Mouse (Mus musculus) hindbrain, postnatal 0 days (tissue): ENCODE measurements at regions not wholly inside any gene's neighbourhood (a gene's known extent, or its start where the extent isn't known, plus 50 kb on each side); places are given as distances from the start of the nearest gene placed in this dataset.

Experiments
- ATAC-seq: fragments of 200-750 bp; cut with Nextera tagmentation; 2 replicates; pipeline ENCODE4 v1.8.0; 2017; ENCODE audit warnings: mild to moderate bottlenecking, moderate TSS enrichment, moderate library complexity
- DNase-seq: peaks from one replicate; pipeline ENCODE4 v3.0.0-alpha.2; 2015; ENCODE audit warnings: low spot score
- H3K27ac ChIP-seq: fragments of 300-500 bp; sonication (generic); 2 replicates; pipeline ENCODE4 v1.5.1; 2014; ENCODE audit warnings: mild to moderate bottlenecking
- H3K27me3 ChIP-seq: fragments of 300-500 bp; sonication (generic); 2 replicates; pipeline ENCODE4 v1.6.1; 2014; ENCODE audit warnings: low read length, mixed read lengths; ENCODE audit not compliant: insufficient read depth
- H3K36me3 ChIP-seq: fragments of 300-500 bp; sonication (generic); 2 replicates; pipeline ENCODE4 v1.6.1; 2014; ENCODE audit warnings: low read length, mixed read lengths; ENCODE audit not compliant: insufficient read depth
- H3K4me1 ChIP-seq: fragments of 300-500 bp; sonication (generic); 2 replicates; pipeline ENCODE4 v1.6.1; 2014; ENCODE audit warnings: antibody characterized with exemption, low read length, mixed read lengths; ENCODE audit not compliant: insufficient read depth
- H3K4me2 ChIP-seq: fragments of 300-500 bp; sonication (generic); 2 replicates; pipeline ENCODE4 v1.6.1; 2014; ENCODE audit warnings: low read depth, mild to moderate bottlenecking, low read length, moderate library complexity, mixed read lengths
- H3K4me3 ChIP-seq: fragments of 300-500 bp; sonication (generic); 2 replicates; pipeline ENCODE4 v1.5.1; 2014; ENCODE audit warnings: low read length
- H3K9ac ChIP-seq: fragments of 300-500 bp; sonication (generic); replicated peaks from 2 replicates; pipeline ENCODE4 v1.6.1; 2014; ENCODE audit warnings: mild to moderate bottlenecking, low read length, moderate library complexity, mixed read lengths
- H3K9me3 ChIP-seq: fragments of 300-500 bp; sonication (generic); 2 replicates; pipeline ENCODE4 v1.6.1; 2016; ENCODE audit warnings: low read length, mixed read lengths
- CTCF ChIP-seq: IDR thresholded peaks from 2 replicates; pipeline ENCODE4 v1.5.1; 2016; ENCODE audit warnings: antibody characterized with exemption, control low read depth, low read depth
- WGBS: fragments of 180-500 bp; shearing (Covaris S2); extraction: QIAGEN DNeasy Blood & Tissue Kit; methylation state at CpG from one replicate; pipeline ENCODE4 v1.1.7; 2014; 5-methylcytosine and 5-hydroxymethylcytosine counted together

DNA sequence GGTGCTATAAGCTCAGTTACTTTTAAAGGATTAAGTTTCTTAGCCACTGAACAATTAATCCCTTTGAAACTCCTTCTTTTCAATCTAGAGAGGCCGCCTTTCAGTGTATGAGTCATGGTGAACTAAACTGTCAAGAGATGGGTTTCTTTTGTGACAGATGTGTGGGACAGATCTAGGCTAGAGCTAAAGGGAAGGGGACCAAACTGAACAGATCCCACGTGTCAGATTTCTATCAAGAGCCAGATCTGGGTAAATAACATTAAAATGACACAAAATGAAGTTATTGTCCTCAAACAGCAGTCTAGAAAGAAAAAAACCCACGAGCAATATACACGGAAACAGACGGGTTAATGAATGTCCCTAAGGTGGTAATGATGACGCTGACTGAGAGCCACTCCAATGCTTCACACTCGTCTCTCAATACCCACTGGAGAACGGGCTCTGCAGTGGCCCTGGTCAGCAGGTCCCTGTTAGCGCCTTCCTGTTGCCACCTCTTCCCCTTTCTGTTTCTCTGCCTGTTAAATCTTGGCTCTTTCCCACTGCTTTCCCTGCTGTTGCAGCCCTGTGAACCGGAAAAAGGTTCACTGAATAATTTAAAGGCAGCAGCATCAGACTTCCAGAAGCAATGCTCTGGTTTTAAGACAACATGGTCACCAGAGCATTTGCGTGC, 52.7 kb upstream of the Rab3gap2 start:
- WGBS: 41% methylated on average over 11 of the region's 11 CpGs
- ATAC-seq: no peak
- Histone ChIP-seq H3K9ac (no peak overlapping the region), H3K27me3 (no peaks in the 10 kb centered on the region), H3K4me2 (no peak overlapping the region), H3K9me3 (no peaks in the 10 kb centered on the region), H3K4me1 (0 out of 2 replicates have a peak, but pooled peaks cover 7% of the 10 kb centered on the region), H3K4me3 (no peak overlapping the region), H3K36me3 (no peaks in the 10 kb centered on the region), H3K27ac (no peak overlapping the region)
- TF ChIP-seq CTCF: no peak
- DNase-seq: peak; percentile 46

GRCm38 (mm10) chr1:185150431-185151129, 53.3 kb upstream of the Rab3gap2 start:
- no peaks in the 10 kb centered on the region for H3K9me3 ChIP-seq
- no peak overlapping the region for H3K4me3 ChIP-seq
- no peak overlapping the region for H3K4me2 ChIP-seq
- H3K9ac ChIP-seq: no peak overlapping the region
- H3K4me1 ChIP-seq: 0 out of 2 replicates have a peak, but pooled peaks cover 7% of the 10 kb centered on the region
- H3K36me3 ChIP-seq: no peaks in the 10 kb centered on the region
- no peak for TF ChIP-seq CTCF
- ATAC-seq (no peak), DNase-seq (no peak)
- WGBS: 78% methylated on average over 15 of the region's 15 CpGs
- no peaks in the 10 kb centered on the region for H3K27me3 ChIP-seq
- no peak overlapping the region for H3K27ac ChIP-seq

GRCm38 (mm10) chr1:185144791-185145190, 59.1 kb upstream of the Rab3gap2 start:
- no peak overlapping the region for H3K4me3 ChIP-seq
- no peak for ATAC-seq
- H3K9me3 ChIP-seq: no peaks in the 10 kb centered on the region
- no peak overlapping the region for H3K27ac ChIP-seq
- H3K4me1 ChIP-seq: no peaks in the 10 kb centered on the region
- 69% methylated on average over 1 of the region's 1 CpGs for WGBS
- no peaks in the 10 kb centered on the region for H3K27me3 ChIP-seq
- H3K9ac ChIP-seq: no peak overlapping the region
- TF ChIP-seq CTCF: no peak
- no peaks in the 10 kb centered on the region for H3K36me3 ChIP-seq
- DNase-seq: peak; percentile 43
- H3K4me2 ChIP-seq: no peak overlapping the region

DNA sequence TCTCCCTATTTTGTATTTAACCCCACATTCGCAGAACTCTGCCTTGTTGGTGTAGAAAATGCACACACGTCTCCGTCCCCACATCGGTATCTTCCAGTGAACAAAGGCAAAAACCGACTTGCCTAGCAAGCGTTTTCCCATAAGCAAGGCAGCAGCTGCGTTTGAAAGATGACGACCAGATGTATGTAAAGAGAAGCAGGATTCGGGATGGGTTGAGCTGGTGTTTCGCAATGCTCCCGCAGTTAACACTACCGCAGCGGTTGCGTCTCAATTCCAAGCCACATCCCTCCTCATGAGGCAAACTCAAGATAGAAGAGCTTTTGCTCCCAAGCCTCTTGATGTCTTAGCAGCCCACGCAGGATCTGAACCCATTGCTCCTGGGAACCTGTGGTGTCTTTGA, 59.9 kb upstream of the Rab3gap2 start:
- no peak overlapping the region for H3K9ac ChIP-seq
- H3K4me2 ChIP-seq: no peak overlapping the region
- DNase-seq (no peak), ATAC-seq (no peak)
- WGBS: 94% methylated on average over 15 of the region's 15 CpGs
- no peaks in the 10 kb centered on the region for H3K9me3 ChIP-seq
- H3K4me3 ChIP-seq: no peak overlapping the region
- no peak for TF ChIP-seq CTCF
- H3K36me3 ChIP-seq: no peaks in the 10 kb centered on the region
- H3K27ac ChIP-seq: no peak overlapping the region
- no peaks in the 10 kb centered on the region for H3K4me1 ChIP-seq
- no peaks in the 10 kb centered on the region for H3K27me3 ChIP-seq

DNA sequence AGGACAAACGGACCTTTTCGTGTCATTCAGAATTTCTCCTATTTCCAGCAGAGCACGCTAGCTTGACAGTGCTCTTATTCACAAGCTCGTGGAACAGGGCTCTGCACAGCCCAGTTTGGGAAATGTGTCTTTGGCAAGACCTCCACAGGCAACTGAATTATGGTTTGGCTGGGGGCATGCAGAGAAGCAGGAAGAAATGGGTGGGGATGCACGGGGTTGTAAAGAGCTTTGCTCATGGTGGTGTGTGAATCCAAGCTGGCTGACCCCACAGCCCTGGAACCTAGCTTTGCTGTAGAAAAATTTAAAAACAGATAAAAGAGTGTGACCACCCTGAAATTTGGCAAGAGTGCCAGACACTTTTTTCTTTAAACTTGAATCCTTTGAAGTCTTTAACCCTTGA, 63.6 kb upstream of the Rab3gap2 start:
- TF ChIP-seq CTCF: no peak
- Histone ChIP-seq H3K9me3 (no peaks in the 10 kb centered on the region), H3K27ac (no peak overlapping the region), H3K4me1 (no peaks in the 10 kb centered on the region), H3K27me3 (no peaks in the 10 kb centered on the region), H3K4me3 (no peak overlapping the region), H3K4me2 (no peak overlapping the region), H3K36me3 (no peaks in the 10 kb centered on the region), H3K9ac (no peak overlapping the region)
- WGBS: 62% methylated on average over 5 of the region's 5 CpGs
- no peak for ATAC-seq
- DNase-seq: no peak

DNA sequence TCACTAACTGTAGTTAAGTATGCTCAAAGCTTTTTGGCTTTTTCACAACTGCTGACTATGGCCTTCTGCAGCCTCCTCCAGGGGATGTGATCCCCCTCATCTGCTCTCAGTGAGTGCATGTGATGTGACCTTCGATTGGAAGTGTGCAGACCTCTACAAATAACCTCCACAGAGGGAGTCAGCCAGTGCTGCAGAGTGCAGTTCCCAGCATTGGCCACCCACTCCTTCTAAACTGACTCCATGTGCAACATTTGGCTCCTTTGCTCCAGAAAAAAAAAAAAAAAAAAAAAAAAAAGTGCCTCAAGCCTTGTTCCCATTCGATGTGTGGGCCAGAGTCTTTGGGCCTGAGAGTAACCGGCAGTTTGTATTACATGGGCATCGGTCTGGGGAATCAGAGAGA, 75.7 kb upstream of the Rab3gap2 start:
- no peak overlapping the region for H3K9ac ChIP-seq
- DNase-seq: no peak
- no peak overlapping the region for H3K4me2 ChIP-seq
- no peaks in the 10 kb centered on the region for H3K4me1 ChIP-seq
- no peak for ATAC-seq
- H3K27ac ChIP-seq: no peak overlapping the region
- H3K36me3 ChIP-seq: no peaks in the 10 kb centered on the region
- no peak for TF ChIP-seq CTCF
- 68% methylated on average over 4 of the region's 4 CpGs for WGBS
- no peaks in the 10 kb centered on the region; the same call in 1 of the 2 replicates for H3K9me3 ChIP-seq
- no peak overlapping the region for H3K4me3 ChIP-seq
- H3K27me3 ChIP-seq: no peaks in the 10 kb centered on the region

DNA sequence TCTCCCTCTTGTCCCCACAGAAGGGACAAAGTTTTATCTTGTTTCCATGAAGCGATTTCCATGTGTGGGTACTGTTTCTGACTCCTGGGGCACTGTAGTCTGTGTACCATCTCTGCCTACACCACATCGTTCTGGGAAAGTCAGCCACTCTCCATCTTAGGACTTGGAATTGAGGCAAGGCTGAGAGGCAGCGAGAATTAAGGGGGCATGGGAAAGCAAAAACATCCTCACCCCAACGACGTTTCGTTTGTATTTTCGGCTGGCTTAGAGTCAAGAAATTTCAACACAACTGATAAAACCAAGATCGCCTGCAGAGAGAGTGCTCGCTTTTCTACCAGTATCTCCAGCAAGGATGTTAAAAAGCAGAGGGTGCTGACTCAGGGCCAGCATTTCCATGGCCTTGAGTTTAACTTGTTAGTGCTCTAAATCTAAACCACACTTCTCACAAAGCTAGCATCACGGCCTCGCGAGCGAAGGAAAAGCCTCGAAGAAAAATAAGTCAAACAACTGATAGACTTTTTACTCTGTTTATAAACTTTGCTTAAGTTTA, 78.1 kb upstream of the Rab3gap2 start:
- Histone ChIP-seq H3K9ac (no peak overlapping the region), H3K4me3 (no peak overlapping the region), H3K36me3 (no peaks in the 10 kb centered on the region), H3K27ac (no peak overlapping the region), H3K4me1 (no peaks in the 10 kb centered on the region), H3K9me3 (no peaks in the 10 kb centered on the region), H3K4me2 (no peak overlapping the region), H3K27me3 (no peaks in the 10 kb centered on the region)
- TF ChIP-seq CTCF: no peak
- no peak for ATAC-seq
- no peak for DNase-seq
- 73% methylated on average over 14 of the region's 14 CpGs for WGBS
